Mouse (Mus musculus): Measurements from ENCODE around the gene Otud5. TPM values are rescaled to one million over a fixed set of nuclear protein-coding genes. Genes with fewer than 3 reads are reported as not detected.
"Not testable (repeated sequence)": the region's sequence is repeated elsewhere in the genome, so short reads cannot be mapped to it uniquely, and the experiment has no call there.

The Otud5 gene
- polyA plus RNA-seq (2016; fragmentation: Nextera tagmentation; extraction: Ambion mirVana), result 33.0 and 43.8 TPM in 2 replicates

- H3K9me3 ChIP-seq, result no peaks in the 10 kb centered on the region
- H3K27ac ChIP-seq, result peak within 1 kb of the TSS; percentile 90
- DNase-seq (ENCODE audit: low spot score), result peak; percentile 98
- no peaks in the 10 kb centered on the region for H3K4me1 ChIP-seq
- H3K36me3 ChIP-seq, result no peaks in the 10 kb centered on the region
- 11% methylated on average over 74 of the region's 74 CpGs for WGBS
- peak within 1 kb of the TSS; percentile 84 for H3K4me3 ChIP-seq
- H3K27me3 ChIP-seq (ENCODE audit: insufficient read depth, poor library complexity, severe bottlenecking), result no peaks in the 10 kb centered on the region
Observed at GRCm38 (mm10) chrX:7841163-7842162, at the start of gene Otud5. TSS of gene Otud5 (plus strand) at chrX:7841364.

- Histone ChIP-seq H3K27me3 (ENCODE audit: insufficient read depth, poor library complexity, severe bottlenecking) (no peaks in the 10 kb centered on the region), H3K9me3 (no peaks in the 10 kb centered on the region), H3K4me1 (no peaks in the 10 kb centered on the region), H3K27ac (no peak overlapping the region), H3K36me3 (no peaks in the 10 kb centered on the region), H3K4me3 (no peak overlapping the region)
- DNase-seq (ENCODE audit: low spot score), result no peak
- WGBS, result 31% methylated on average over 3 of the region's 3 CpGs
Observed at GRCm38 (mm10) chrX:7793361-7793760, 47.8 kb upstream of the Otud5 start.

DNA sequence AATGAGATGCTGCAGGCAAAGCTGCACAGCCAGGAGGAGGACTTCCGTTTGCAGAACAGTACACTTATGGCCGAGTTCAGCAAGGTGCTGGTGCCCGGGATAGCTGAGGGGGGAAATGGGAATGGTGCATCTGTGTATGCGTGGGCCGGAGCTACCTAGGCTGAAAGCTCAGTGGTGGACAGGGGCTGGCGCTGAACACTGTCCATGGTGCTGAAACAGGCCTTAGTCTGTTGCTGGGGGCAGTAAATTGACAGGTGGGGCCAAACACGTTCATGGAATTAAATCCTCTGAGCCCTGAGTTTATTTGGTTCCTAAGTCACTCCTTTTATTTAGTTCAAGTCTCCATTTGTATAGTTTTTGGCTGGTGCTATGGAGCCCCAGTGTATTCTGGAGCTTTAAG lies 46.1 kb upstream of the Otud5 start:
- 18% methylated on average over 7 of the region's 7 CpGs for WGBS
- Histone ChIP-seq H3K36me3 (peaks cover 10% of the 10 kb centered on the region), H3K27ac (no peak overlapping the region), H3K4me1 (no peaks in the 10 kb centered on the region), H3K27me3 (ENCODE audit: insufficient read depth, poor library complexity, severe bottlenecking) (no peaks in the 10 kb centered on the region), H3K9me3 (no peaks in the 10 kb centered on the region), H3K4me3 (no peak overlapping the region)
- DNase-seq (ENCODE audit: low spot score), result peak; percentile 76

GRCm38 (mm10) chrX:7797327-7797726 lies 43.8 kb upstream of the Otud5 start:
- Histone ChIP-seq H3K36me3 (peaks cover 24% of the 10 kb centered on the region), H3K27me3 (ENCODE audit: insufficient read depth, poor library complexity, severe bottlenecking) (no peaks in the 10 kb centered on the region), H3K4me1 (no peaks in the 10 kb centered on the region), H3K4me3 (no peak overlapping the region), H3K27ac (no peak overlapping the region), H3K9me3 (no peaks in the 10 kb centered on the region)
- 81% methylated on average over 3 of the region's 3 CpGs for WGBS
- DNase-seq (ENCODE audit: low spot score), result no peak

- not testable (repeated sequence) for H3K4me1 ChIP-seq; H3K4me3 ChIP-seq; DNase-seq (ENCODE audit: low spot score); H3K9me3 ChIP-seq; H3K27ac ChIP-seq; H3K27me3 ChIP-seq (ENCODE audit: insufficient read depth, poor library complexity, severe bottlenecking)
- 80% methylated on average over 2 of the region's 2 CpGs for WGBS
- H3K36me3 ChIP-seq, result peaks cover 55% of the 10 kb centered on the region
Observed at GRCm38 (mm10) chrX:7802157-7802556, 39.0 kb upstream of the Otud5 start.

DNA sequence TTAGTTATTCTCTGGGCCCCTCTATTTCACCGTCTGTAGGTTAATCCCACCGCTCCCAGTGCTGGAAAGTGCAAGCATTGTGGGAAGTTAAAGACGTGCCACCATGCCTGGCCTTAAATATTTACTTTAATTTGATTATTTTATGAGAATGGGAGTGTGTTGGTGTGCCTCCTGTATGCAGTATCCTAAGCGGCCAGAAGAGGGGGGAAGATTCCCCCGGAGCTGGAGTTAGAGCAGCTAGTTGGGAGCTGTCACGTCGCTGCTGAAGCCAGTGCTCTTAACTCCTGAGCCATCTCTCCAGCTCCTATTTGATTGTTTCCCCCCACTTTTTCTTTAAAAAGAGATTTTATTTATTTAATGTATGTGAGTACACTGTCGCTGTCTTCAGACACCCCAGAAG lies 26.1 kb upstream of the Otud5 start:
- DNase-seq (ENCODE audit: low spot score); H3K27ac ChIP-seq; H3K4me3 ChIP-seq; H3K27me3 ChIP-seq (ENCODE audit: insufficient read depth, poor library complexity, severe bottlenecking); H3K4me1 ChIP-seq; H3K9me3 ChIP-seq: not testable (repeated sequence)
- H3K36me3 ChIP-seq, result peaks cover 47% of the 10 kb centered on the region; the same call in 1 of the 2 replicates
- 48% methylated on average over 8 of the region's 8 CpGs for WGBS

- Histone ChIP-seq H3K4me3 (peak within 1 kb of the TSS; percentile 56), H3K9me3 (no peaks in the 10 kb centered on the region), H3K4me1 (peaks cover 10% of the 10 kb centered on the region; the same call in 1 of the 2 replicates), H3K36me3 (peaks cover 13% of the 10 kb centered on the region; the same call in 1 of the 2 replicates), H3K27ac (peak within 1 kb of the TSS; percentile 56), H3K27me3 (ENCODE audit: insufficient read depth, poor library complexity, severe bottlenecking) (no peaks in the 10 kb centered on the region)
- DNase-seq (ENCODE audit: low spot score), result no peak
- WGBS, result 16% methylated on average over 24 of the region's 24 CpGs
Observed at GRCm38 (mm10) chrX:7821865-7822779, 19.0 kb upstream of the Otud5 start, which contains the start of gene Kcnd1. TSS of gene Kcnd1 (plus strand) at chrX:7822289.

- Histone ChIP-seq H3K27me3 (ENCODE audit: insufficient read depth, poor library complexity, severe bottlenecking) (no peaks in the 10 kb centered on the region), H3K4me3 (no peak overlapping the region), H3K27ac (no peak overlapping the region), H3K9me3 (no peaks in the 10 kb centered on the region), H3K4me1 (no peaks in the 10 kb centered on the region), H3K36me3 (no peaks in the 10 kb centered on the region)
- DNase-seq (ENCODE audit: low spot score), result peak; percentile 77
- 52% methylated on average over 1 of the region's 1 CpGs for WGBS
Observed at GRCm38 (mm10) chrX:7837146-7837545, 4.0 kb upstream of the Otud5 start.

GRCm38 (mm10) chrX:7840842-7841162 lies 362 bp upstream of the Otud5 start:
- H3K4me3 ChIP-seq, result peak overlapping the region; percentile 84
- no peaks in the 10 kb centered on the region for H3K36me3 ChIP-seq
- H3K4me1 ChIP-seq, result no peaks in the 10 kb centered on the region
- H3K27ac ChIP-seq, result peak overlapping the region; percentile 64; the same call in 1 of the 2 replicates
- WGBS, result 13% methylated on average over 7 of the region's 7 CpGs
- no peak for DNase-seq (ENCODE audit: low spot score)
- no peaks in the 10 kb centered on the region for H3K9me3 ChIP-seq
- no peaks in the 10 kb centered on the region for H3K27me3 ChIP-seq (ENCODE audit: insufficient read depth, poor library complexity, severe bottlenecking)

- H3K4me3 ChIP-seq, result peak overlapping the region; percentile 84
- H3K27me3 ChIP-seq (ENCODE audit: insufficient read depth, poor library complexity, severe bottlenecking), result no peaks in the 10 kb centered on the region
- H3K27ac ChIP-seq, result peak overlapping the region; percentile 90
- no peaks in the 10 kb centered on the region for H3K4me1 ChIP-seq
- peak; percentile 74 for DNase-seq (ENCODE audit: low spot score)
- WGBS, result 19% methylated on average over 42 of the region's 42 CpGs
- no peaks in the 10 kb centered on the region for H3K36me3 ChIP-seq
- no peaks in the 10 kb centered on the region for H3K9me3 ChIP-seq
Observed at GRCm38 (mm10) chrX:7842318-7842717, 1.2 kb downstream of the Otud5 start.

DNA sequence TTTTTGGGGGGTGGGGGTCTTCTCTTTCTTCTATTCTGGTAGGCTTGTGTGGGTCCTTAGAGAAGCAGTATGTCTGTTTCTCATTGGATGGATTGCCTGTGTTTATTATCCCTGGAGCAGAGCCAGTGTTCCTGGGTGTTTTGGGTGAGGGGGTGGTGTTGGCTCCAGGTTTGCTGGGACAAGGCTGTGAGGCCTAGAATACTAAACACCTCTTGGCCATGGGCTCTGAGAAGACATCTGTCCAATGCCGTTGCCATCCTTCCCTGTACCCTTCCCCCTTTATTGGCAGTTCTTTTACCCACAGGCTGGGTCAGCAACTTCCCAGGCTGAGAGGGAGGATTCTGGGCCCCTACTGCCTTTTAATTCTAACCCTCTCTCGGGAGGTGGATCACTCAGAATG lies 6.7 kb downstream of the Otud5 start:
- WGBS, result 75% methylated on average over 2 of the region's 2 CpGs
- Histone ChIP-seq H3K4me3 (no peak overlapping the region), H3K27ac (no peak overlapping the region), H3K9me3 (no peaks in the 10 kb centered on the region), H3K36me3 (peaks cover 10% of the 10 kb centered on the region; the same call in 1 of the 2 replicates), H3K4me1 (no peaks in the 10 kb centered on the region), H3K27me3 (ENCODE audit: insufficient read depth, poor library complexity, severe bottlenecking) (no peaks in the 10 kb centered on the region)
- peak; percentile 24 for DNase-seq (ENCODE audit: low spot score)

GRCm38 (mm10) chrX:7854578-7854977 lies 13.4 kb downstream of the Otud5 start:
- H3K27me3 ChIP-seq (ENCODE audit: insufficient read depth, poor library complexity, severe bottlenecking), result no peaks in the 10 kb centered on the region
- WGBS, result 38% methylated on average over 2 of the region's 2 CpGs
- no peak for DNase-seq (ENCODE audit: low spot score)
- peaks cover 12% of the 10 kb centered on the region for H3K36me3 ChIP-seq
- H3K9me3 ChIP-seq, result no peaks in the 10 kb centered on the region
- H3K4me3 ChIP-seq, result no peak overlapping the region
- H3K4me1 ChIP-seq, result no peaks in the 10 kb centered on the region
- no peak overlapping the region for H3K27ac ChIP-seq
